Mouse (Mus musculus) embryonic facial prominence, embryonic 15.5 days (tissue): ENCODE results near the gene Atg13. TPM values are rescaled to one million over a fixed set of nuclear protein-coding genes. Genes with fewer than 3 reads are reported as not detected.

Experiments used
- ATAC-seq: fragments of 200-750 bp; cut with Nextera tagmentation; 2 replicates; pipeline ENCODE4 v1.8.0; 2017; ENCODE audit warnings: low read depth, moderate TSS enrichment; ENCODE audit not compliant: insufficient number of reproducible peaks, low FRiP score, low TSS enrichment
- H3K27ac ChIP-seq: fragments of 300-500 bp; sonication (generic); replicated peaks from 2 replicates; pipeline ENCODE4 v1.5.1; 2015; ENCODE audit warnings: mild to moderate bottlenecking, inconsistent platforms
- H3K27me3 ChIP-seq: fragments of 300-500 bp; sonication (generic); 2 replicates; pipeline ENCODE4 v1.6.1; 2015; ENCODE audit warnings: inconsistent platforms
- H3K36me3 ChIP-seq: fragments of 300-500 bp; sonication (generic); 2 replicates; pipeline ENCODE4 v1.6.1; 2015; ENCODE audit warnings: mild to moderate bottlenecking, inconsistent platforms
- H3K4me1 ChIP-seq: fragments of 300-500 bp; sonication (generic); 2 replicates; pipeline ENCODE4 v1.6.1; 2015; ENCODE audit warnings: inconsistent platforms
- H3K4me2 ChIP-seq: fragments of 300-500 bp; sonication (generic); replicated peaks from 2 replicates; pipeline ENCODE4 v1.6.1; 2015; ENCODE audit warnings: mild to moderate bottlenecking, inconsistent platforms
- H3K4me3 ChIP-seq: fragments of 300-500 bp; sonication (generic); replicated peaks from 2 replicates; pipeline ENCODE4 v1.5.1; 2015; ENCODE audit warnings: mild to moderate bottlenecking, inconsistent platforms
- H3K9ac ChIP-seq: fragments of 300-500 bp; sonication (generic); 2 replicates; pipeline ENCODE4 v1.6.1; 2015; ENCODE audit warnings: inconsistent platforms
- H3K9me3 ChIP-seq: fragments of 300-500 bp; sonication (generic); replicated peaks from 2 replicates; pipeline ENCODE4 v1.6.1; 2016; ENCODE audit warnings: inconsistent platforms
- WGBS: fragments of 180-500 bp; shearing (Covaris S2); methylation state at CpG from one replicate; pipeline ENCODE4 v1.1.7; 2015; 5-methylcytosine and 5-hydroxymethylcytosine counted together
- polyA plus RNA-seq: library from polyadenylated mRNA; unstranded; fragments of >200 nt; fragmentation: Nextera tagmentation; extraction: Ambion mirVana; gene quantifications from 2 replicates; pipeline ENCODE4 v1.2.1, GENCODE M21; 2015

Gene Atg13
- polyA plus RNA-seq, 1 experiment from 2014 or later, result 33.5 TPM

- Histone ChIP-seq H3K27ac (no peak overlapping the region), H3K4me1 (no peaks in the 10 kb centered on the region), H3K27me3 (no peaks in the 10 kb centered on the region), H3K36me3 (peaks cover 87% of the 10 kb centered on the region), H3K4me3 (no peak overlapping the region), H3K4me2 (no peak overlapping the region), H3K9ac (no peak overlapping the region), H3K9me3 (no peaks in the 10 kb centered on the region)
- no peak for ATAC-seq
- 92% methylated on average over 6 of the region's 6 CpGs for WGBS
These were observed 49.4 kb downstream of the Atg13 start for GRCm38 (mm10) chr2:91660981-91661380.

GRCm38 (mm10) chr2:91659657-91660056 is 50.7 kb downstream of the Atg13 start:
- Histone ChIP-seq H3K4me1 (no peaks in the 10 kb centered on the region), H3K4me2 (no peak overlapping the region), H3K27ac (no peak overlapping the region), H3K4me3 (no peak overlapping the region), H3K36me3 (peaks cover 92% of the 10 kb centered on the region), H3K9ac (no peak overlapping the region), H3K27me3 (no peaks in the 10 kb centered on the region), H3K9me3 (no peaks in the 10 kb centered on the region)
- 92% methylated on average over 8 of the region's 8 CpGs for WGBS
- no peak for ATAC-seq

DNA sequence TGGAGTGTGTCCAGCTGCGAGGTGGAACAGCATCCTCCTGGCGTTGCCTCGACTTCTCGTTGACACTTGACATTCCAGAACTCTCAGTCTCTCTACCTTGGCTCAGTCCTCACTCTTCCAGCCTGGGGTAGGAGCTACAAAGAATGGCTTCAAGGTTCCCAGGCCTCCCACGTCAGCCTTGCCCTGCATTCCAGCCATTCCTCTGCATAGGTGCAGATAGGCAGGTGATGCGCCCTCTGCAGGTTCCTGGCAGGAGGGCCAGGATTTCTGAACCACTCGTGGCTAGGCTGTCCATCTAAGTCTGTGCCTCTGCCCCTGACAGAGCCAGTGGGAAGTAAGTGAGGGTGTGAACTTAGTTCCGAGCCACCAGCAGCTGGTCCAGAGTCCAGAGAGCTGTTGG is 53.6 kb downstream of the Atg13 start:
- H3K4me1 ChIP-seq, result peaks cover 6% of the 10 kb centered on the region; the same call in 1 of the 2 replicates
- no peak overlapping the region for H3K27ac ChIP-seq
- H3K9me3 ChIP-seq, result no peaks in the 10 kb centered on the region
- no peaks in the 10 kb centered on the region for H3K27me3 ChIP-seq
- no peak overlapping the region for H3K4me3 ChIP-seq
- H3K9ac ChIP-seq, result no peak overlapping the region
- H3K36me3 ChIP-seq, result peaks cover 75% of the 10 kb centered on the region
- WGBS, result 69% methylated on average over 8 of the region's 8 CpGs
- H3K4me2 ChIP-seq, result no peak overlapping the region
- no peak for ATAC-seq

DNA sequence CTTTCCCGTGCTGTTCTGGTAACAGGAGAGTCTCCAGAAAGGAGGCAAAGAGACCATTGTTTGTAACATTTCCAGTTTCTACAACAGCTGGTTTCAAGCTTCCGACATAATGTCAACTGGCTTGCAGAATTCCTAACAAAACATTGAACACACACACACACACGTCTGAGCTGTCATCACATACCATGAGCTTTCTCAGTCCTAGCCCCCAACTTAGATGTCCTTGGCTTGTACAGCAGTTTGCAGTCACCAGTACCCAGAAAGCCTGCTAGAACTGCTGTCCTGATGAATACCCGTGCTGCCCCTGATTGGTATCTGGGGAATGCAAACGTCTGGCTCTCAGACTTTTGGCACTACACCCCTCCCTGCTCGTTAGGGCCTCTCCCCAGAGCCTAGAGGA is 54.5 kb downstream of the Atg13 start:
- peaks cover 14% of the 10 kb centered on the region for H3K4me1 ChIP-seq
- H3K4me3 ChIP-seq, result no peak overlapping the region
- no peak for ATAC-seq
- H3K27ac ChIP-seq, result no peak overlapping the region
- no peak overlapping the region for H3K9ac ChIP-seq
- WGBS, result 50% methylated on average over 6 of the region's 6 CpGs
- no peaks in the 10 kb centered on the region for H3K27me3 ChIP-seq
- H3K9me3 ChIP-seq, result no peaks in the 10 kb centered on the region
- no peak overlapping the region for H3K4me2 ChIP-seq
- H3K36me3 ChIP-seq, result peaks cover 66% of the 10 kb centered on the region

- Histone ChIP-seq H3K9me3 (no peaks in the 10 kb centered on the region), H3K36me3 (peaks cover 65% of the 10 kb centered on the region), H3K4me3 (no peak overlapping the region), H3K27me3 (no peaks in the 10 kb centered on the region), H3K9ac (no peak overlapping the region), H3K4me2 (no peak overlapping the region), H3K27ac (no peak overlapping the region), H3K4me1 (peaks cover 17% of the 10 kb centered on the region)
- ATAC-seq, result no peak
- 84% methylated on average over 5 of the region's 5 CpGs for WGBS
These were observed 55.0 kb downstream of the Atg13 start for GRCm38 (mm10) chr2:91655388-91655787.

DNA sequence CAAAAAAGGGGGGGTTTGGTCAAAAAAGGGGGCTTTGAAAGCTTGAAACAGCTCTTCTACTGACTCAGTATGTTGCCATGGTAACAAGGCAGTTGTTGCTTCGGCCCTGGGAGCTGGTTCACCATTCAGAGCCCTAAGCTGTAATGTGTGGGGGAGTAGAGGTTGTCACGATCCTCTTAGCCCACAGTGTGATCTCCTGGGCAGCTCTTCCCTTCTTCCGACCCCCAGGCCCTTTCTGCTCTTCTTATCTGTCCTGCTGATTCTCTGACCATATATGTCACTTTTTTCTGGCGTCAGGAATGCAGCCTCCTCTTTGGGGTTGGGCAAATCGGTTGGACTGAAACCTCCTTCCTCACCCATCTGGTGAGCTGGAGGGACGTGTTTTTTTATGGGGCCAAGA is 57.5 kb downstream of the Atg13 start:
- H3K4me3 ChIP-seq, result no peak overlapping the region
- H3K9me3 ChIP-seq, result no peaks in the 10 kb centered on the region
- H3K27me3 ChIP-seq, result no peaks in the 10 kb centered on the region
- H3K4me1 ChIP-seq, result peaks cover 28% of the 10 kb centered on the region
- no peak for ATAC-seq
- H3K27ac ChIP-seq, result no peak overlapping the region
- no peak overlapping the region for H3K9ac ChIP-seq
- 67% methylated on average over 6 of the region's 6 CpGs for WGBS
- no peak overlapping the region for H3K4me2 ChIP-seq
- H3K36me3 ChIP-seq, result peaks cover 47% of the 10 kb centered on the region

- no peak for ATAC-seq
- WGBS, result 85% methylated on average over 14 of the region's 14 CpGs
- H3K4me3 ChIP-seq, result no peak overlapping the region
- H3K9me3 ChIP-seq, result no peaks in the 10 kb centered on the region
- H3K27ac ChIP-seq, result no peak overlapping the region
- peaks cover 28% of the 10 kb centered on the region for H3K4me1 ChIP-seq
- no peak overlapping the region for H3K4me2 ChIP-seq
- no peaks in the 10 kb centered on the region for H3K27me3 ChIP-seq
- peaks cover 47% of the 10 kb centered on the region for H3K36me3 ChIP-seq
- no peak overlapping the region for H3K9ac ChIP-seq
These were observed 58.7 kb downstream of the Atg13 start for GRCm38 (mm10) chr2:91651458-91652258.

- H3K36me3 ChIP-seq, result peaks cover 47% of the 10 kb centered on the region
- 10% methylated on average over 16 of the region's 16 CpGs for WGBS
These were observed 59.9 kb downstream of the Atg13 start for GRCm38 (mm10) chr2:91650360-91650995.

GRCm38 (mm10) chr2:91649553-91650359 is 60.6 kb downstream of the Atg13 start, which contains the start of the genes Zfp408 and Arhgap1:
TSS of gene Zfp408 (minus strand) at chr2:91649791.
TSS of gene Arhgap1 (plus strand) at chr2:91649860.
- H3K27ac ChIP-seq, result peak within 1 kb of the TSS; percentile 96
- H3K27me3 ChIP-seq, result no peaks in the 10 kb centered on the region
- H3K4me3 ChIP-seq, result peak within 1 kb of the TSS; percentile 74
- under 1% methylated on average over 44 of the region's 44 CpGs for WGBS
- peak within 1 kb of the TSS; percentile 89 for H3K9ac ChIP-seq
- ATAC-seq, result peak; percentile 92
- H3K36me3 ChIP-seq, result peaks cover 47% of the 10 kb centered on the region
- no peaks in the 10 kb centered on the region for H3K9me3 ChIP-seq
- H3K4me2 ChIP-seq, result peak within 1 kb of the TSS; percentile 94
- H3K4me1 ChIP-seq, result peaks cover 28% of the 10 kb centered on the region

More at GRCm38 (mm10) chr2:91650360-91650995, 59.9 kb downstream of the Atg13 start:
- peaks cover 28% of the 10 kb centered on the region for H3K4me1 ChIP-seq
- peak overlapping the region; percentile 96 for H3K27ac ChIP-seq
- H3K9ac ChIP-seq, result peak overlapping the region; percentile 75
- no peaks in the 10 kb centered on the region for H3K27me3 ChIP-seq
- peak; percentile 35 for ATAC-seq
- H3K4me3 ChIP-seq, result peak overlapping the region; percentile 74
- H3K4me2 ChIP-seq, result peak overlapping the region; percentile 94
- H3K9me3 ChIP-seq, result no peaks in the 10 kb centered on the region

GRCm38 (mm10) chr2:91649152-91649551 is 61.2 kb downstream of the Atg13 start:
- H3K36me3 ChIP-seq, result peaks cover 47% of the 10 kb centered on the region
- WGBS, result 4% methylated on average over 15 of the region's 15 CpGs
- ATAC-seq, result no peak

GRCm38 (mm10) chr2:91646733-91647132 is 63.6 kb downstream of the Atg13 start:
- Histone ChIP-seq H3K4me3 (no peak overlapping the region), H3K4me1 (peaks cover 21% of the 10 kb centered on the region), H3K27me3 (no peaks in the 10 kb centered on the region), H3K27ac (no peak overlapping the region), H3K9me3 (no peaks in the 10 kb centered on the region), H3K36me3 (peaks cover 61% of the 10 kb centered on the region), H3K4me2 (no peak overlapping the region), H3K9ac (no peak overlapping the region)
- no peak for ATAC-seq
- 39% methylated on average over 1 of the region's 1 CpGs for WGBS

More at GRCm38 (mm10) chr2:91649152-91649551, 61.2 kb downstream of the Atg13 start:
- H3K9me3 ChIP-seq, result no peaks in the 10 kb centered on the region
- H3K27ac ChIP-seq, result peak overlapping the region; percentile 96
- H3K4me2 ChIP-seq, result peak overlapping the region; percentile 94
- H3K9ac ChIP-seq, result peak overlapping the region; percentile 89
- H3K4me1 ChIP-seq, result peaks cover 28% of the 10 kb centered on the region
- peak overlapping the region; percentile 74 for H3K4me3 ChIP-seq
- no peaks in the 10 kb centered on the region for H3K27me3 ChIP-seq
